Mouse (Mus musculus) CH12.LX (cell line): ENCODE results near the gene Ccdc189.

ENCODE experiments used
- CTCF ChIP-seq, 2 experiments: IDR thresholded peaks in 1 of 2; conservative IDR thresholded peaks in 1 of 2; 2 replicates each; pipeline ENCODE4 v1.5.1; 2011 to 2012; ENCODE audit warnings: low read depth in 2 of 2, low read length in 2 of 2, improper control_type of control experiment in 1 of 2, inconsistent platforms in 1 of 2, mild to moderate bottlenecking in 1 of 2, moderate library complexity in 1 of 2
- EP300 ChIP-seq: IDR thresholded peaks from 2 replicates; pipeline ENCODE4 v1.6.1; 2011; ENCODE audit warnings: low read length, improper control_type of control experiment
- HCFC1 ChIP-seq: IDR thresholded peaks from 2 replicates; pipeline ENCODE4 v1.6.1; 2012; ENCODE audit warnings: low read depth, mild to moderate bottlenecking, inconsistent platforms, low read length, improper control_type of control experiment
- MAFK ChIP-seq: IDR thresholded peaks from 2 replicates; pipeline ENCODE4 v1.6.1; 2011; ENCODE audit warnings: low read length, improper control_type of control experiment; ENCODE audit not compliant: insufficient replicate concordance
- MAX ChIP-seq: IDR thresholded peaks from 2 replicates; pipeline ENCODE4 v1.6.1; 2011; ENCODE audit warnings: low read length, improper control_type of control experiment
- POLR2A ChIP-seq: IDR thresholded peaks from 2 replicates; pipeline ENCODE4 v1.6.1; 2011; ENCODE audit warnings: low read depth, mild to moderate bottlenecking, improper control_type of control experiment, low read length
- TBP ChIP-seq: conservative IDR thresholded peaks from 2 replicates; pipeline ENCODE4 v1.6.1; 2011; ENCODE audit warnings: low read depth, low read length, improper control_type of control experiment
- UBTF ChIP-seq: IDR thresholded peaks from 2 replicates; pipeline ENCODE4 v1.6.1; 2012; ENCODE audit warnings: low read depth, mild to moderate bottlenecking, inconsistent platforms, low read length, improper control_type of control experiment, moderate library complexity

DNA sequence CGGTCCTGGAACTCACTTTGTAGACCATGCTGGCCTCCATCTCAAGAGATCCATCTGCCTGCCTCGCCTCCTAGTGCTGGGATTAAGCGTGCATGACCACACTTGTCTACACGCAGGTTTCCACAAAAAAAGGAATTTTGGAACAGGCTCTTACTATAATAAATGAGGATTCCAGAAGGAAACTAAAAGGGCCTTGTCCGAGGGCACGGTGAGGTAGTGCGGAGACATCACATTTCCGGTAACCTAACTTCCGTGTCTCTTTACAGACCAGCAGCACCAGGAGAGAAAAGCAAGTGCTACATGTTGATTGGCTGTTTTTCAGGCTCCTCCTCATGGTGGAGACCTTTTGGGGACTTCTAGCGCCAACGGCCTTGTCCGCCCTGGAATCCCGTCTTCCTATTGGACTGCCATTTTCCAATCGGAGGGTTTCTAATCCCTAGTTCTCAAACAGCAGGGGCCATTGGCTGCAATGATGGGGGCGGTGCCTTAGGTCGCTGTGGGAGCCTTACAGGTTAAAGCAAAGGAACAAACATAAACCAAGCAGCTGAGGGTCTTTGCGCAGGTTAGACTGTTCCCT lies 15.4 kb downstream of the Ccdc189 start, which contains the start of gene Phkg2:
- TF ChIP-seq HCFC1 (peak; percentile 76), POLR2A (peak; percentile 90), MAX (peak; percentile 82), UBTF (no peak), TBP (peak; percentile 96), EP300 (no peak), MAFK (no peak), CTCF (conservative IDR thresholded peaks at IDR 0.05 in 1 of 2, IDR thresholded peaks at IDR 0.05 in 1 of 2; ENCODE audit: low read depth in 2 of 2, low read length in 2 of 2) (no peak)
